Comparison of ENCODE assay signal across 29 mouse cellular contexts in the genomic region with DNA sequence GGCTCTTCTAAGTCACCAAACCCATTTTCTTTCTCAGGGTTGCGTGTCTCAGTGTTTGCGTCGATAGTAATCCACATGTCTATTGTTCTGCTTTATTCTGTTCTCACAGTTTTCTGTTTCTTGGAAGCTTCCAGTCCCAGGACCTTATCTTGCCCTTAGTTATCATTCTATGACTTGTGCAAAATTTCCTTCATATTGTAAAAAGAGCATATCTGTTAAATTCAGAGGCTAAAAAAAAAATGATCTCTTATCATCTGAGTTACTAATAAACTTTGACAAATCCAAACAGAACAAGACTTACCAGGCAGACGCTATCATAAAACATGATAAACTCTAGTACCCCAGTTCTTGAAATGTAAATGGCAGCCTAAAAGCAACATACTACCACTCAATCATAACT.
"Had no signal": no experiment of that assay in that cellular context is flagged by ENCODE, and none has a peak within 500 bp of the region (broad histone marks: within the 10 kb centered on the region; RNA-seq: fewer than 3 reads in every experiment).

No protein-coding gene starts in this region.

- H3K27me3 ChIP-seq: limb, embryonic 12.5 days; limb, embryonic 13.5 days; limb, embryonic 15.5 days; liver, embryonic 12.5 days; liver, embryonic 13.5 days; liver, embryonic 15.5 days; lung, embryonic 15.5 days; megakaryocyte, embryonic 14.5 days; midbrain, embryonic 12.5 days; midbrain, embryonic 13.5 days; midbrain, embryonic 15.5 days had no signal

- H3K36me3 ChIP-seq: midbrain, embryonic 12.5 days; midbrain, embryonic 15.5 days had no signal

- H3K27ac ChIP-seq: limb, embryonic 10.5 days; limb, embryonic 12.5 days; limb, embryonic 13.5 days; limb, embryonic 15.5 days; liver, embryonic 12.5 days; liver, embryonic 13.5 days; liver, embryonic 14.5 days; liver, embryonic 15.5 days; lung, embryonic 15.5 days; macrophage; midbrain, embryonic 10.5 days; midbrain, embryonic 12.5 days; midbrain, embryonic 13.5 days; midbrain, embryonic 15.5 days had no signal

- ATAC-seq: liver, embryonic 12.5 days; liver, postnatal 0 days; lung, postnatal 0 days; midbrain, embryonic 13.5 days; midbrain, embryonic 15.5 days; midbrain, embryonic 16.5 days had no signal

- H3K9ac ChIP-seq: limb, embryonic 12.5 days; limb, embryonic 13.5 days; limb, embryonic 15.5 days; liver, embryonic 12.5 days; liver, embryonic 13.5 days; liver, embryonic 14.5 days; liver, embryonic 15.5 days; liver, postnatal 0 days; lung, embryonic 14.5 days; lung, embryonic 15.5 days; midbrain, embryonic 12.5 days; midbrain, embryonic 13.5 days; midbrain, embryonic 15.5 days had no signal

- H3K9me3 ChIP-seq: limb, embryonic 10.5 days; limb, embryonic 12.5 days; limb, embryonic 13.5 days; limb, embryonic 15.5 days; liver, embryonic 12.5 days; liver, embryonic 13.5 days; liver, embryonic 15.5 days; lung, embryonic 15.5 days; megakaryocyte, embryonic 14.5 days; midbrain, embryonic 10.5 days; midbrain, embryonic 12.5 days; midbrain, embryonic 13.5 days; midbrain, embryonic 15.5 days had no signal

- DNase-seq: left cerebral cortex, postnatal 4 days; liver; liver, embryonic 13.5 days; liver, postnatal 0 days; lung, adult 18-20 months; lung, adult 2 months; lung, embryonic 14.5 days; lung, postnatal 10 days; lung, postnatal 14 days; lung, postnatal 36 days; lung, postnatal 4 days; midbrain, embryonic 14.5 days had no signal

- H3K4me3 ChIP-seq: limb, embryonic 10.5 days; limb, embryonic 12.5 days; limb, embryonic 13.5 days; limb, embryonic 15.5 days; liver, embryonic 12.5 days; liver, embryonic 13.5 days; liver, embryonic 15.5 days; lung, embryonic 15.5 days; megakaryocyte, embryonic 14.5 days; midbrain, embryonic 10.5 days; midbrain, embryonic 12.5 days; midbrain, embryonic 13.5 days; midbrain, embryonic 15.5 days; myocyte had no signal

- H3K4me1 ChIP-seq: limb, embryonic 10.5 days; limb, embryonic 15.5 days; lung, embryonic 15.5 days; midbrain, embryonic 10.5 days; midbrain, embryonic 12.5 days; midbrain, embryonic 13.5 days; midbrain, embryonic 15.5 days had no signal
